Mouse (Mus musculus): ENCODE measurements around the gene Pank1.

Gene Pank1

DNA sequence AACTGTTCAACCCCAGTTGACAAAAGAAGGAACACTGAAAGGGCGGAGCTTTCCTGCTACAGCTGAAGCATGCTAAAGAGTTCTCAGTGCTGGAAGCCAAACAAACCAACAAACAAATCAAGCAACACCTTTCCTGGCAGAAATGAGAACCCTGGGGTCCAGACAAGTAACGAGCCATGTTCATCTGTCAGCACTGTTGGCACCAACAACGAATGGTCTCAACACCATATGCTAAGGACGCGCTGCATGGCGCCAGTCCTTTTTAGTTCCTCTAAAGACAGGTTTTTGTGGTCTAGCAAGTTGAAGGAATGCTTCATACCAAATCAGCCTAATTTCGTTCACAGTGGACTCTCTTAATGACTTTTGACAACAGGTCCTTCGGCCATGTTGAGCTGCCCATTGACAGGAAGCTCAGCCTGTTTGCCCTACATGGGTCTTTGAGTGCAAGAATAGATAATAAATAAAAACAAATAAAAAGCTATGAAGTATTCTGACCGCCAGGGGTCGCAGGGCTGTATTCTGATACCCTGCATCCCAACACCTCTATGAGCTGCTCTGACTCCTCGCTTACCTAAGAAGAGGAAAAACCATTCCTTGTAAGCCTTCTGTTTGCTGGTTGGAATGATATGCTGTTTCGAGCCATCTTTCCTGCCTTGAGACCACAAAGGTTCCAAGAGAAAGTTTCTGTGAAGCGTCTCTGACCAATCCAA lies 53.2 kb downstream of the Pank1 start:
- peak; percentile 43; the same call in 1 of the 2 replicates for ATAC-seq (ENCODE audit: low TSS enrichment)

DNA sequence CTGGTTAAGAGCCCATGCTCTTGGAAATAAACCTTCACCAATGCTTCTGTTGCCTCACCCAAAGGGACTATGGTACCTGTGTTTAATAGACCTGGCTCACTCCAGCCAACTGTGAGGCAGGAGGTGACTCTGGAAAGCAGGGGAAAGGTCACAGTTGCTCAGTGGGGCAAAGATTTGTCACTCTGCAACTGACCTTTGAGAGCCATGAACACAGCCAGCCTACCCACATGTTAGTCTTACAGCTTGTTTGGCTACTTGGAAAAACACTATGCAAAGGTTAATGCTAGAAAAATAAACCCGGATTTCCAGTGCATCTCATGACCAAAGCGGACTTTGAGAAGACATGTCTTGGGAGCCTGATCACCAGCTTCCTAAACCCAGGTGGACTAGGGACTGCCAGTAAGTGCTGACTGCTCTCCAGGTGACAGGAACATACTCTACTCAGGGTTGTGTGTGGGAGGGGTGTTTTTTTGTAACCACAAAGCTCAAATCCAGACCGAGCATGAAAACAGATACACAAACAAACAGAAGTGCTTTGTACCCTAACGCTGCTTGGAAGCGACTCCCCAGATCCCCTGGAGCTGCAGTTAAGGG lies 59.6 kb downstream of the Pank1 start:
- no peak for ATAC-seq (ENCODE audit: low TSS enrichment)

- no peak for ATAC-seq (ENCODE audit: low TSS enrichment)
Observed at GRCm38 (mm10) chr19:34815371-34815770, 63.9 kb downstream of the Pank1 start.

- ATAC-seq (ENCODE audit: low TSS enrichment), result no peak
Observed at GRCm38 (mm10) chr19:34814696-34815095, 64.6 kb downstream of the Pank1 start.

- ATAC-seq (ENCODE audit: low TSS enrichment), result no peak
Observed at GRCm38 (mm10) chr19:34813961-34814360, 65.3 kb downstream of the Pank1 start.

- ATAC-seq (ENCODE audit: low TSS enrichment), result no peak
Observed at GRCm38 (mm10) chr19:34813533-34813932, 65.7 kb downstream of the Pank1 start.

DNA sequence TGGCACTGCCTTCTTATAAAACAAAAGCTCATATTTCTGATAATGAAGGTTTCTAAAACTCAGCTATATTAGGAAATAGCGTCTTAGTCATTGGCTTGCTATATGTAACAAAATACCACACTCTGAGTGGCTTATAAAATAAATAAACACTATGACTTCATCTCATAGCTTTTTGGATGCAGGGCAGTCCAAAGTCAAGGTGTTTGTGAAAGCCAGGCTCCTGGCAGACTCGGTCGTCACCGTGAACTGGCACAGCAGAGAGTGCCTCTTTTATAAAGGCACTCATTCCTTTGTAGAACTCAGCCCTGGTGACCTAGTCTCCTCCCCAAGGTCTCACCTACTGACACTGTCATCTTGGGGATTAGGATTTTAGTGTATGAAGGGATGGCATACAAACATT lies 66.5 kb downstream of the Pank1 start:
- ATAC-seq (ENCODE audit: low TSS enrichment), result no peak

GRCm38 (mm10) chr19:34807173-34807572 lies 72.1 kb downstream of the Pank1 start:
- no peak for ATAC-seq (ENCODE audit: low TSS enrichment)

GRCm38 (mm10) chr19:34805071-34805470 lies 74.2 kb downstream of the Pank1 start:
- no peak for ATAC-seq (ENCODE audit: low TSS enrichment)

GRCm38 (mm10) chr19:34804531-34804930 lies 74.7 kb downstream of the Pank1 start:
- ATAC-seq (ENCODE audit: low TSS enrichment), result no peak

DNA sequence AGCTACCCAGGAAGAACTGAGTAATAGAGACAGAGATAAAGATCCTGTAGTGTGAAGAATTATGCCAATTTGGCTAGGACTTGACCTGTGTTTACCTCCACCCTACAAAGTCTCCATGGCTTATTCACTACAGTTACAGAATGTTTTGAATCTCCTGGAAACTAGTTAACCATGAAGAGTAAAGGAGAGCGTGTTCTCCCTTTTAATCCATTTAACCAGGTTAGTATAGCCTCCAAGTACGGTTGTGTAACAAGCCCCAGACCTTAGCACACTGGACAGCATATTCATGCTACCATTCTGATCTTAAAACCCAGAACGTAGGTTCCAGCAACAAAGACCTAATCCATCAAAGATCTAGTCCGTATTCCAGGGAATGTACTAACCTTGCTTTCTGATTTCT lies 75.9 kb downstream of the Pank1 start:
- no peak for ATAC-seq (ENCODE audit: low TSS enrichment)

DNA sequence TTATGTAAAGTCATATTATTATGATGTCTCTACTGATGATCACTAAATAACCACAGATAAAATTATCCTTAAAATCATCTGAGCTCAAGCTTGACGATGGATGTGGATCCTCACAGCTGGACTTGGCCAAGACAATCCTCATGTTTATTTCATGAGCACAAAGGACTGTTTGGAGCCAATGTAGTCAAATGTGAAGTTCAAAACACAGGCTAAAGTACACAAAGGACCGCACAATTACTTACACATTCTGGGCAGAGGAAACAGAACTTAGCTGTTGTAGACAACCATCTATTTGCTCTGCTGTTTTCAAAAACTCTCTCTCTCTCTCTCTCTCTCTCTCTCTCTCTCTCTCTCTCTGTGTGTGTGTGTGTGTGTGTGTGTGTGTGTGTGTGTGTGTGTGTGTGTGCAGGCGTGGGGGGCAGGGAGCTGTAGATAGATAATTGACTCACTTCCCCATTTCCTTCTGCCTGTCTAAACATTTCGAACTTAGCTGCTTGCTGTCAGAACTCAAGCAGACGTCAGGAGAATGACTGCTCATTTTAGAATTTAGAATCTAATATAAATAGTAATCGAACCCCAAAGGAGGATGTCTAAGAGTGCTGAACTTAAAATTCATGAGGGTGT lies 79.5 kb downstream of the Pank1 start:
- no peak for ATAC-seq (ENCODE audit: low TSS enrichment)

- ATAC-seq (ENCODE audit: low TSS enrichment), result no peak
Observed at GRCm38 (mm10) chr19:34796396-34796795, 82.9 kb downstream of the Pank1 start.

DNA sequence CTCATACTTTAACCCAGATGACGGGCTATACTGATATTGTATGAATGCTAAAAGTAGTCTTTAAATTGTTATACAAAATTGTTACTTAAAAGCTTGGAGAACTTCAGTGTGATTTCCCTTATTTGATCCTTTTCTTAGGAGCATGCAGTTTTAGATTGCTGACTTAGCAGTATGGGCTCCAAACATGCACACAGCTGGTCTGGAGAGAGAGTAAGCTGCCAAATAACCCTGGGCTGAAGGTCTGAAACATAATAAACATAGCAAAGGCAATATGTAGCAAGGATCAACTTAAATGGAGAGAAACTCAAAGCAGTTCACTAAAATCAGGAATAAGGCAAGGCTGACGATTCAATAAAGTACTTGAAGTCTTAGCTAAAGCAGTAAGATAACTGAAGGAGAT lies 96.8 kb downstream of the Pank1 start:
- no peak for ATAC-seq (ENCODE audit: low TSS enrichment)

GRCm38 (mm10) chr19:34778993-34779392 lies 100.3 kb downstream of the Pank1 start:
- ATAC-seq (ENCODE audit: low TSS enrichment), result no peak

GRCm38 (mm10) chr19:34778098-34778497 lies 101.2 kb downstream of the Pank1 start:
- ATAC-seq (ENCODE audit: low TSS enrichment), result no peak

- ATAC-seq (ENCODE audit: low TSS enrichment), result peak; percentile 84
Observed at GRCm38 (mm10) chr19:34772775-34773174, 106.5 kb downstream of the Pank1 start.

- no peak for ATAC-seq (ENCODE audit: low TSS enrichment)
Observed at GRCm38 (mm10) chr19:34770764-34771163, 108.5 kb downstream of the Pank1 start.

GRCm38 (mm10) chr19:34758754-34759153 lies 120.5 kb downstream of the Pank1 start:
- no peak for ATAC-seq (ENCODE audit: low TSS enrichment)
